Mouse (Mus musculus) gonadal fat pad, adult 2 months (tissue): ENCODE measurements around the gene Pf4. TPM values are rescaled to one million over a fixed set of nuclear protein-coding genes. Genes with fewer than 3 reads are reported as not detected.

ENCODE experiments used
- DNase-seq: peaks from one replicate; pipeline ENCODE4 v3.0.0-alpha.2; 2012; ENCODE audit warnings: low read depth
- polyA plus RNA-seq: library from polyadenylated mRNA; depleted of rRNA; stranded (reverse); fragments of >200 nt; gene quantifications from 2 replicates; pipeline ENCODE4 v1.2.3, GENCODE M21; 2012; rRNA removed

Gene Pf4
- polyA plus RNA-seq = 65.0 and 73.0 TPM in 2 replicates

GRCm38 (mm10) chr5:90771880-90772653 is at the start of gene Pf4:
Gene Pf4 (plus strand): TSS chr5:90772435.
- no peak for DNase-seq

GRCm38 (mm10) chr5:90722656-90723055 is 49.6 kb upstream of the Pf4 start:
- DNase-seq = no peak

GRCm38 (mm10) chr5:90728254-90728653 is 44.0 kb upstream of the Pf4 start:
- DNase-seq = no peak

- DNase-seq = no peak
Observed at GRCm38 (mm10) chr5:90731480-90731879, 40.8 kb upstream of the Pf4 start.

- DNase-seq = no peak
Observed at GRCm38 (mm10) chr5:90742029-90742428, 30.2 kb upstream of the Pf4 start.

GRCm38 (mm10) chr5:90753934-90754333 is 18.3 kb upstream of the Pf4 start:
- no peak for DNase-seq

GRCm38 (mm10) chr5:90758020-90758605 is 14.1 kb upstream of the Pf4 start:
- peak; percentile 36 for DNase-seq

- DNase-seq = no peak
Observed at GRCm38 (mm10) chr5:90759077-90760065, 12.9 kb upstream of the Pf4 start, which contains the start of gene Cxcl5. Gene Cxcl5 (plus strand): TSS chr5:90759360.

GRCm38 (mm10) chr5:90760303-90760702 is 11.9 kb upstream of the Pf4 start:
- DNase-seq = no peak

GRCm38 (mm10) chr5:90760844-90761243 is 11.4 kb upstream of the Pf4 start:
- DNase-seq = no peak

- DNase-seq = no peak
Observed at GRCm38 (mm10) chr5:90761834-90762233, 10.4 kb upstream of the Pf4 start.

- no peak for DNase-seq
Observed at GRCm38 (mm10) chr5:90763912-90764665, 8.1 kb upstream of the Pf4 start.

- DNase-seq = no peak
Observed at GRCm38 (mm10) chr5:90765821-90766606, 6.2 kb upstream of the Pf4 start.

GRCm38 (mm10) chr5:90768218-90768617 is 4.0 kb upstream of the Pf4 start, which contains the start of gene Ppbp:
Gene Ppbp (plus strand): TSS chr5:90768518.
- no peak for DNase-seq

- no peak for DNase-seq
Observed at GRCm38 (mm10) chr5:90771369-90771768, 866 bp upstream of the Pf4 start.

- DNase-seq = no peak
Observed at GRCm38 (mm10) chr5:90775562-90775961, 3.3 kb downstream of the Pf4 start.

- no peak for DNase-seq
Observed at GRCm38 (mm10) chr5:90777621-90778020, 5.4 kb downstream of the Pf4 start.

- no peak for DNase-seq
Observed at GRCm38 (mm10) chr5:90778856-90779255, 6.6 kb downstream of the Pf4 start.

GRCm38 (mm10) chr5:90783697-90784096 is 11.5 kb downstream of the Pf4 start:
- no peak for DNase-seq
